Mouse (Mus musculus): Measurements from ENCODE around the gene Opa3. TPM values are rescaled to one million over a fixed set of nuclear protein-coding genes. Genes with fewer than 3 reads are reported as not detected.

Opa3 gene
- total RNA-seq, 2 experiments from 2014 or later: 23.6 to 24.1 TPM

DNA sequence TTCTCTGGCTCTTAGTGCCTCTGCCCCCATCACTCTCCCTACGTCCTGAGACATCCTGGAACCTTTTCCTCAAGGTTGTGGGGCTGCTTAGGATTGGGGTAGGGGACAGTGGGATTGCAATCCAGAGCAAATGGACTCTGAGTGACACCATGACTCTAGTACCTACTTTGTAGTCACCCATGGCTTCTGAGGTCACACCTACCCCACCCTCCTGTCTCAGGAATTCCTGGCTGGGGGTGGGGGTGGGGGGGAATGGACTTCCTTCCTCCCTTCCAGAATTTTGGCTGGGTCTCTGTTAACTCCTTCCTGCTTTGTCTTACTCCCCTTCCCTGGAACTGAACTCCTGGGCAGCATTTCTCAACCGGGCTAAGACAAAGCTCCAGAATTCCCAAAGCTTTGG lies 14.7 kb upstream of the Opa3 start:
- DNase-seq (ENCODE audit: low spot score in 2 of 2): no peak

DNA sequence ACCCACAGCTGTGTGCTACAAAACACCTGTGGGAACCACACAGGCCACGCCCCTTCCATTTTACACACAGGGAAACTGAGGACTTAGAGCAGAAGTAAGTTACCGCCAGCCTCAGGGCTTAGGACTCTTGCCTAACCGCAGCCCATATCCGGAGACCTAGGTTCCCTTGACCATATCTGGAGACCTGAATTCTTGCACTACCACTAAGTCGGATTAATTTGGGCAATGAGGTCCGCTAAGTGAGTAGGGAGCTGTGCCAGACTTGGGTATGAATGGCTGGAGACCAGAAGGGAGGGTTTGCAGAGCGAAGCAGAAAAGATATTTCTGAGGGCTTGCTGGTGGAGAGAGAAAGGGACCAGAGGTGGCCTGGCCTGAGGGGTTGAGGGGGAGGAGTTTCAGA lies 13.8 kb upstream of the Opa3 start:
- DNase-seq (ENCODE audit: low spot score in 2 of 2): no peak

DNA sequence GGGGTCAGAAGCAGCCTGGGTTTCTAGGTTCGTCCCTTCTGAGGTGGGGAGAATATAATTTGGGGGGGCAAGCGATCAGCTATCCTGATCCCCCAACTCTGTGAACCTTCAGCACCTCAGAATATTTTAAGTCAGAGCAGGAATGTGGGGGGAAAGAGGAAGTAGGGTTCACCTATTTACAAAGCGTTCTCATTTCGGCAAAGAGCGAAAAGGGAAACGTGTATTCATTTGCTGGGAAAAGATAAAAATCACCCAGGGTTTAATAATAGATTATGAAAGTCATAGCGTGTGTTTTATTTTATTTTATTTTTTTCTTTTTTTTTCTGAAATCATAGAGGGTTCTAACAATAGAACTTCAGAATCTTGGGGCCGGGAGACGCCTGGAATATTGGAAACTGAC lies 13.2 kb upstream of the Opa3 start:
- no peak for DNase-seq (ENCODE audit: low spot score in 2 of 2)

DNA sequence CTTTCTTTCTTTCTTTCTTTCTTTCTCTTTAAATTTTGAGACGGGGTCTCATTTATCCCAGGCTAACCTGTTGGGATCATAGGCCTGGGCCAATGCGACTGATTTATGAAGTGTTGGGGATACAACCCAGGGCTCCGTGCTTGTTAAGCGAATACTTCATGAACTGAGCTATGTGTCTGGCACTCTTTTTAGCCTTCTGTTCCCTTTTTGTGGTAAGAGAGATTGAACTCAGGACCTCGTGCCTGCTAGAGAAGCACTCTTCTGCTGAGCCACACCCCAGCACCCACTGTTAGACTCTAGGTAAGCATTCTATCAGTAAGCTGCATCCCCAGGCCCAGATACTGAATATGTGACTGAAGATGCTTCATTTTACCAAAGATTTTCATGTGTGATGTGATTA lies 10.6 kb upstream of the Opa3 start:
- DNase-seq (ENCODE audit: low spot score in 2 of 2): no peak

DNA sequence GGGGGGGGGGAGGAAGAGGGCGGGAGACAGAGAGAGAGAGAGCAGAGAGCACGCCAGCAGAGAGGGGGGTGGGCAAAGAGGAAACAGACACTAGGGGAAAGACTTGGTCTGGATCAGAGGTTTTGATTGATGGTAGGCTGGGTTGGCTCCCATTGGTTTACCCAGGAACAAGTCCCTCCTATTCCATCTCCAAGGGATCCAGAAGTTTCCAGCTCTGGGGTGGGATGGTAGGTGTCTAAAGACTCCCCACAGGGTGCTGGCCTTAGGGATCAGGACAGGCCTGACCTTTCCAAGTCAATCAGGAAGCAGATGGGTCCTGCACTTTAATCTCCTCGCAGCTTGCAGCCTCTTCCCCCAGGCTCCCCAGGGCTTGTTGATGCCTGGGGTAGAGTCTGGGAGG lies 10.2 kb upstream of the Opa3 start:
- no peak for DNase-seq (ENCODE audit: low spot score in 2 of 2)

DNA sequence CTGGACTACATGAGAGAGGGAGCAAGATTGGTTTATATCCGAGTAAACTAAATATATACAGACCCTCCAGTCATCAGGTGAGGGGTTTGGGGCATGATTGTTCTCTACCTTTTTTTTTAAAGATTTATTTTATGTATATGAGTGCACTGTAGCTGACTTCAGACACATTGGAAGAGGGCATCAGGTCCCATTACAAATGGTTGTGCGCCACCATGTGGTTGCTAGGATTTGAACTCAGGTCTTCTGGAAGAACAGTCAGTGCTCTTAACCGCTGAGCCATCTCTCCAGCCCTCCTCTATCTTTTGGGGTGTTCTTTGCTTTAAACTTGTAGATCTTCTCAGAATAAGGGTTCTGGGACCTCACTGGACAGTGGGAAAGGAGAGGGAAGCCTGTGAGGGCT lies 8.1 kb upstream of the Opa3 start:
- no peak for DNase-seq (ENCODE audit: low spot score in 2 of 2)

DNA sequence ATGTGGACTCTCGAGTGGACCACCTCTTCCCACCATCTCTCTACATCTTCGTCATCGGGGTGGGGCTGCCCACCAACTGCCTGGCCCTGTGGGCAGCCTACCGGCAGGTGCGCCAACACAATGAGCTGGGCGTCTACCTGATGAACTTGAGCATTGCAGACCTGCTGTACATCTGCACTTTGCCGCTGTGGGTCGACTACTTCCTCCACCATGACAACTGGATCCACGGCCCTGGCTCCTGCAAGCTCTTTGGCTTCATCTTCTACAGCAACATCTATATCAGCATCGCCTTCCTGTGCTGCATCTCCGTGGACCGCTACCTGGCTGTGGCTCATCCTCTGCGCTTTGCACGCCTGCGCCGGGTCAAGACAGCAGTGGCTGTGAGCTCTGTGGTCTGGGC lies 5.9 kb upstream of the Opa3 start:
- DNase-seq (ENCODE audit: low spot score in 2 of 2): no peak

DNA sequence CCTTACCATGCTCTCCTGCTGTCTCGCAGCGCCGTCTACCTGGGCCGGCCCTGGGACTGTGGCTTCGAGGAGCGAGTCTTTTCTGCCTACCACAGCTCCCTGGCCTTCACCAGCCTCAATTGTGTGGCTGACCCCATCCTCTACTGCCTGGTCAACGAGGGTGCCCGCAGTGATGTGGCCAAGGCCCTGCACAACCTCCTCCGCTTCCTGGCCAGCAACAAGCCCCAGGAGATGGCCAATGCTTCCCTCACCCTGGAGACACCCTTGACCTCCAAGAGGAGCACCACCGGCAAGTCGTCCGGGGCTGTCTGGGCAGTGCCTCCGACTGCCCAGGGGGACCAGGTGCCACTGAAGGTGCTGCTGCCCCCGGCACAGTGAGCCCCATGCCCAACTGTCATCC lies 5.3 kb upstream of the Opa3 start:
- no peak for DNase-seq (ENCODE audit: low spot score in 2 of 2)

DNA sequence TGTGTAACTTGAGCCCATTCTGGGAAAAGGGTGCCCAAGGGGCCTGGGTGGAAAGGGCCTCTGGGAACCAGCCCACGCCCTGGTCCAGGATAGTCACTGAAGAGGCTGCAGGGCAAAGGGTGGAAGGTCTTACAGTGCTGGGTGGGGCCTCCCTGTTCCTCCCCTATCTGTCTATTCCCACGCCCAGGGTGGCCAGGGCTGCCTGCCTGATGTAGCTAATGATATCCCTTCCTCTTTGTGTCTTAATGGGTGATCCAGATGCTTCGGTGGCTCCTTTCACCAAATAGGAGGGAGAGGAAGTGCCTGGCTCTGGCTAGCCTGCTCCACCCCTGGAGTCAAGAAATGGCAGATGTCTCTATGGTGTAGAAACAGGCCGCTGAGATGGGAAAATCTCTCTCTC lies 3.2 kb upstream of the Opa3 start:
- no peak for DNase-seq (ENCODE audit: low spot score in 2 of 2)

DNA sequence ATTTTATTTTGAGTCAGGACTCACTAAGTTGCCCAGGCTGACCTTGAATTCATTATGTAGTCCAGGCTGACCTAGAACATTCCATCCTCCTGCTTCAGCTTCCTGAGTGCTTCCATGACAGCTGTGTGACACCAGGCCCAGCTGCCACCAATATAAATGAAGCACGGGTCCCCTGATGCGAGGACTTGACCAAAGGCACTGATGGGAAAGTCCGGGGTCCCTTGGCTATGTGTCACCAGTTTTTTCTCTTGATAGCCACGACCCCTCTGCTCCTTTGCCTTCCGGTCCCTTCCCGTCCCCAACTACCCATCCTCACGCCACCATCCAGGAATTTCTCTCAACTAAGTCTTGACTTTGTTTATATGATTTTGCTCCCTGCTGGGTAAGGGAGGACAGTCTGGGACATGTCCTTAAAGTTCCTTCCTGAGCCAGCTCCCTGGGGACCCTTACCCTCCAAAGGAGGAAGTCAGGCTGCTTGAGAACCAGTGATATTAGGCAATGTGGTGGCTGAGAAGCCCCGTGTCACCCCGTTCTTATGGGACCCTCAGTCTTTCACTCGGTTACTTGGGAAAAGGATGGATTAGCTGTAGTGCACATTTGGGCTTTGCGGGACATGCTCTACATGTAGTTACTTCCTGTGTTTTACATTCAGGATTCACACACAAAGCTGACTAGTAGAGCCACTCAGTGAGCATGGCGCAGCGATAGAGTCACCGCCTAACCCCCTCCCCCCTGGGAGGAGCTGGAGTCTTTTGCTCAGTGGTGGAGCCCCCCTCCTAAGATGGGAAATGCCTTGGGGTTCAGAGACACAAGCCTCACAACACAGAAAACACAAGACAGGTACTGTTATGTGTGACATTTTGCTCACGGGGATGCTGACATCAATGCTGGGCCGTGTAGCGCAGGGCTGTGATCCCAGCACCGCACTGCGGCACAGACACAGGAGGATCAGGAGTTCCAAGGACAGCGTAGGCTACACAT lies 1.0 kb upstream of the Opa3 start:
- no peak for DNase-seq (ENCODE audit: low spot score in 2 of 2)

DNA sequence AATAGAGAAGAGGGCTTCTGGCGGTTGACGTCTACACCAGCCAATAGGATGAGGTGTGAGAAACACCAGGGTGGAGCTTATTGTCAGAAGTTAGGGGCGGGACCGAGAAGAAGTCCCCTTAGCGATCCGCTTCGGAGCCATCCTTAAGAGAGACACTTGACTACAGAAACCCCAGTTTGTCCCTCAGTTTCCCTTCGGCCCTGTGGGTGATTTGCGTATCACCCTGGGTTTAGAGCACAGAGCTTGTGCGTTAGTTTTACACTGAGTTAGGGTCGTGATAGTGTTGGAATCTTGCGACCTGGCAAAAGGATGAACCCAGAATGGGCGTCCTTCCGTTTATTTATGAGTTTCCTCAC lies 637 bp downstream of the Opa3 start:
- DNase-seq (ENCODE audit: low spot score in 2 of 2): no peak

DNA sequence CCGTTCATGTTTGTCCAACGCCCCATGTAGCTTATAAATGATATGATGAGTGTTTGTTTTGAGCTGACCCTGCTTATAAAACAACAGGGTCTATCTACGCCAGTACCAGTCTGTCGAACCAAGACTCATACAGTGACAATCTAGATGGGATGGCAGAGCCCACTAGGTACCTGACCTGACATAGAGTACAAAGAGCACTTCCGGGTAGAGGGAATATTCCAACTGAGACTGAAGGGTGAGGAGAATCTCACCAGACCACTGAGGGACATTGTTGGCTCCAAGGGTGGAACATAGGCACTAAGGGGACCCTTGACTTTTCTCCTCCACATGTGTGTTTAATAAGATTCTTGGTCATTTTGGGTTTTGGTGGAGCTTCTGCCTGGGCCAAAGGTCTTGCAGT lies 1.3 kb downstream of the Opa3 start:
- no peak for DNase-seq (ENCODE audit: low spot score in 2 of 2)

DNA sequence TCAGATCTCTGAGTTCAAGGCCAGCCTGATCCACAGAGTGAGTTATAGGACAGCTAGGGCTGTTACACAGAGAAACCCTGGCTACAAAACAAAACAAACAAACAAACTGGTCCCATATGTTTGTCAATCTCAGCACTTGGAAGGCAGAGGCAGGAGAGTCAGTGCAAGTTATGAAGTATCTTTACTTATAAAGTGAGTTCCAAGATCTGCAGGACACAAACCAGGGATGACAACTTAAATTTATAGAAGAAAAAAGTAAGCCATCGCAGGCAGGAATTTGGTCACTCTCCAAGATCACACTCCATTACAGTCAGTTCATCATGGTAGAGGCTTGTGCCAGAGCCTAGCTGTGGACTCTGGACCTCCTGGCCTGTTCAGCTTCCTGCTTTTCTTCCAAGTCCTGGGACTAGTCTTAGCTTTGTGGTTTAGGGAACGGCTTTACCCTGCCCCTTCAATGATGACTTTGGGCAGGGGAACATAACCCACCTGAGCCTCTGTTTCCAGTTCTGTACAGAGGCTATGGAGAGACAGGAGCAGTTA lies 2.0 kb downstream of the Opa3 start:
- DNase-seq (ENCODE audit: low spot score in 2 of 2): no peak

DNA sequence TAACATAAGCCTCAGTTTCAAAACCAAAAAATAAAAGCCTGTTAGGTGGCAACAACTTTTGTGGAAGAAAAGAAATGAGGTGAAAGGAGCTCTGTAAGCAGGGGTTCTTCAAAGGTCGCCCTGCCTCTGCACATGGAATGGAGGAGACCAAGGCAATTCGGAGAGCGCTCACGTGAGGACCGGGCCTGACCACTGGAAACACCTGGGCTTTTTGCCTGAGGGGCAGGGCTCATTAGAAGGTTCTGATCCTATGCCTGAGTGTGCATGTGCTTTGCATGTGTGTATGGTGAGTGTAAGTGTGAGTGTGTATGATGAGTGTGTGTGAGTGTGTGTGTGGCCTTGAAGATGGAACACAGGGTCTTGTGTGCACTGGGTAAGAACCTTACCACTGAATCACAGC lies 2.8 kb downstream of the Opa3 start:
- DNase-seq (ENCODE audit: low spot score in 2 of 2): no peak

DNA sequence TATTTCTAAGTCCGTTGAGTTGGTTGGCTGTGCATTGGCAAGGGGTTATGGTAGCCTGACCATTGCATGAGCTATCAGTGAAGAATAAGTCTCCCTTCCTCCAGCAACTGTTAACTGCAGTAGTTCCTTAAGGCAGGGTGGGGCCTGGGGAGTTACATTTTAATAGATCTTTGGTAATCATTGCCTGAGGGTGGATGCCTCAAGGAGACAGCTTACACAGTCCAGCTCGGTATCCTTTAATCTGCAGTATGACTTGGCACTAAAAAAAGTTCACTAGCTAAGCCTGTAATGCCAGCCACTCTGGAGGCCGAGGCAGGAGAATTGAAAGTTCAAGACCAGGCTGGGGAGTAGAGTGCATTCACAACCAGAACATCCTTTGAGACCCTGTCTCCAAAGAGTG lies 3.7 kb downstream of the Opa3 start:
- DNase-seq (ENCODE audit: low spot score in 2 of 2): no peak

DNA sequence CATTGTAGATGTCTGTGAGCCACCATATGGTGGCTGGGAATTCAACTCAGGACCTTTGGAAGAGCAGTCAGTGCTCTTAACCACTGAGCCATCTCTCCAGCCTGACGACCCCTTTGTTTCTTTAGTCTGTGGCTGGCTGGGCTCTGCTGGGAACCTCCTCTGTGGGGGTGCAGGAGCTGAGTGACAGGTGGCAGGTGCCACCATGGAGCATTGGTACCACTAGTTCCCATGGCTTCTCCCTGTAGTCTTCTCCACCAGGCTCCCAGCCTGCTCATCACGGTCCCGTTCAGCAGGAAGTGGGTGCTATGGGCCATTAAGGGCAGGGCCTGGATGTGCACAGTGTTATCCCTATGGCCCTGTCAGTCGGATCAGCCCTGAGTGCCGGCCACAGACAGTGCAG lies 6.5 kb downstream of the Opa3 start:
- DNase-seq (ENCODE audit: low spot score in 2 of 2): no peak

DNA sequence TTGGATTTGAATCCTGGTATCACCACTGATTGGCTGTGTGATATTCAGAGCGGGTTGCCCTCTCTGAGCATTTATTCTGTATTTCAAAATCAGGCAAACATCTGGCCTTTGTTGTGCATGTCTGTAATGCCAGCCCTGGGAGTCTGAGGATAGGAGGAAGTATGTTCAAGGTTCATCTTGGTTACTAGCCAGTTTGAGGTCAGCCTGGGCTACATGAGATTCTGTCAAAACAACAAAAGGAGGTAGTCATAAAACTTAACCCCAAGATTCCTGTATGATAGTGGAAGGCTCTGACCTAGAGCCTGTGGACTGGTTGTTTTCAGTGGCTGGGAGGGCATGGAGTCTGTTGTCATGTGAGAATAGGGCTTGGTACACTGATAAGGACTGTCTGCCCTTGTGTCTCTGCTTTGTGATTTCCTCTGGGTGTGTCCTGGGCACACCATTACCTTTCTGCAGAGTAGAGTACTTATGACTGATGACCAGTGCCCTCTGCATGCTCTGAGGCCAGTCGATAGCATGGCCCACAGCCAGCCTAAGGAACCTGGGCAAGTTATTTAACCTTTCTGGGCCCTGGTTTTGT lies 7.0 kb downstream of the Opa3 start:
- DNase-seq (ENCODE audit: low spot score in 2 of 2): no peak

DNA sequence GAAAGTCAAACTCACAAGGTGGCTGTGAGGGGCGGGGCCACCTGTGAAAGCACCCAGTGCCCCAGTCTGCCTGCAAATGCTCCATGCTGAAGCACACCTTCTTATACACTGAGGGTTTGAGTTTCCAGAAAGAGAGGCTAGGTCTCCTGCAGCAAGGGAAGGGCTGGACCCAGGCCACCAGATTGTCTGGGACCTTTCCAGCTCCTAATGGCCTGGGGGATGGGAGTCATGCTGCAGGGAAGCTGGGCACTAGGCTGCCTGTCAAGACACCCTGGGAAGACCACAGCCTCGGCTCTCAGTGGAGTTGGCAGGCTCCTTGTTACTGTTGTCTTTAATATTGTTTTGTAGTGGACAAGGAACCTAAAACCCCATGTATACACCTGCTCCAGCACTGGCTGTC lies 8.3 kb downstream of the Opa3 start:
- no peak for DNase-seq (ENCODE audit: low spot score in 2 of 2)

DNA sequence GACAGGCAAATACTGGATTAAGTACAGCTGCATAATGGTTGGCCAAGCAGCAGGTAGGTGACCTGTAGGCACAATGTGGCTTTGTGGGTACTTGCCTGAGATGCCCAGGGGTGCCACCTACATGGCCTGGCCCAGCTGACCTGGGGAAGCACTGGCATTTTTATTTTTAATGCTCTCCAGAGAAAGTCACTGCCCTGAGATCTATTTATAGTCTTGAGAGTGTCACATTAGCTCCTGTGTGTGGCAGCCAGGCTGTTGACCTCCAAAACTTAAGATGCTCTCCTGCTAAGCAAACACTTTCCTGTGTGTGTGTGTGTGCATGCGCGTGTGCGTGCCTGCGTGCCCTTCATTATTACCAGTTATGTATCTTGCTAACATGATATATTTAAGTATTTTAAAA lies 10.2 kb downstream of the Opa3 start:
- DNase-seq (ENCODE audit: low spot score in 2 of 2): no peak

DNA sequence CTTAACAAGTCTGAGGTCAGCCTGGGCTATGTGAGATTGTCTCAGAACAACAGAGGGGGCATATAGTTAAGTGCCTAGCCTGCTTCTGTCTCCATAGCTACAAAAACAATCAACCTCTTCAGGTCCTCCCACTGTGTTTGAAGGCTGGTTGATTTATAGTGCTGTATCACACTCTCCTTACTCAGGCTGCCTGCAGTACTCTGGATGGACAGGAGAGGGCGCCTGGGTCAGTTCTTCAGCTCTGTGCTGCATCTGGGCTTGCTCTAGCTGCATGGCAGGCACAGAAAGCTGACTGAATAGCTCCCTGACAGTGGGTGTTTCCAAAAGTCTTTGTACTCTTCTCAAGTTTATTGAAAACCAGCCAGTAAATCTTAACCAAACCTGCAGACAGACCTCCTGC lies 11.3 kb downstream of the Opa3 start:
- peak; percentile 63 to 83 for DNase-seq (ENCODE audit: low spot score in 2 of 2)

DNA sequence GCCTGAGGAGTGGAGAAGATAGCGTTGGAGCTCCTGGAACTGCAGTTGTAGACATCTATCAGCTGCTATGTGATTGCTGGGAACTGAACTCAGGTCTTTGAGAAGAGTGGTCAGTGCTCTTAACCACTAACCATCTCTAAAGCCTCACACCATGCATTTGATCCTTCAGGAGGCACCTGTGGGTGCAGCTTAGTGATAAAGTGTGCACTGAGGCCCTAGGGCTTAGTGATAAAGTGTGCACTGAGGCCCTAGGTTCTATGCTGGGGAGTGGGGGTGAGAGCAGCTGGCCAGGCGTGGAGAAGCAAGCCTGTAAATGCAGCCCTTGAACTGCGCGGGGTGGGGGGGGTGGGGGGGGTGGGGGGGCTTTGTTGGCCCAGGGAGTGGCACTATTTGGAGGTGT lies 11.9 kb downstream of the Opa3 start:
- DNase-seq (ENCODE audit: low spot score in 2 of 2): no peak

DNA sequence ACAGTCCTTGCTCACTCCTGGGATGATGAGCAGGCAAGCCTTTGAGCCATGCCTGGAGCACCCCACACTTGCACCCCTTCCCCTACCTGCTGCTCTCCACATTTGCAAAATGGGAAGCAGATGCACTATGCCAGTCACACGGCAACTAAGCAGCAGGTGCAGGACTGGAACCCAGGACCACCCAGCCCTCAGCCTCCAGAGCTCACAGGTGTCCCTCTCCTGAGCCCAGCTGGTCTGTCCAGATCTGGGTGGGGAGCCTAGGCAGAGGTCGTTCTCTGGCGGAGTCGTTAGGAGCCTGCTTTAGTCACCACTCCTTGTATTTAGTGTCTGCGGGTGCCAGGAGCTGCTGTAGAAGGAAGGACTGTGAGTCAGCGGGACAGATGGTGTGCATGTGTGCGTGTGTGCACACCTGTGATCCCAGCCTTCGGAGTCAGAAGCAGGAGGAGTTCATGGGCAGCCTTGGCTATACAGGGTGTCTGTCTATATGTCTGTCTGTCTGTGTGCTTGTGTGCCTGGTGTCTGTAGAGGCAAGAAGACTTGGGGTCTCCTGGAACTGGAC lies 12.8 kb downstream of the Opa3 start:
- DNase-seq (ENCODE audit: low spot score in 2 of 2): no peak
